Mouse (Mus musculus): ENCODE results near the gene Zfhx3.
"Not testable (repeated sequence)": the region's sequence is repeated elsewhere in the genome, so short reads cannot be mapped to it uniquely, and the experiment has no call there.

Gene Zfhx3

DNA sequence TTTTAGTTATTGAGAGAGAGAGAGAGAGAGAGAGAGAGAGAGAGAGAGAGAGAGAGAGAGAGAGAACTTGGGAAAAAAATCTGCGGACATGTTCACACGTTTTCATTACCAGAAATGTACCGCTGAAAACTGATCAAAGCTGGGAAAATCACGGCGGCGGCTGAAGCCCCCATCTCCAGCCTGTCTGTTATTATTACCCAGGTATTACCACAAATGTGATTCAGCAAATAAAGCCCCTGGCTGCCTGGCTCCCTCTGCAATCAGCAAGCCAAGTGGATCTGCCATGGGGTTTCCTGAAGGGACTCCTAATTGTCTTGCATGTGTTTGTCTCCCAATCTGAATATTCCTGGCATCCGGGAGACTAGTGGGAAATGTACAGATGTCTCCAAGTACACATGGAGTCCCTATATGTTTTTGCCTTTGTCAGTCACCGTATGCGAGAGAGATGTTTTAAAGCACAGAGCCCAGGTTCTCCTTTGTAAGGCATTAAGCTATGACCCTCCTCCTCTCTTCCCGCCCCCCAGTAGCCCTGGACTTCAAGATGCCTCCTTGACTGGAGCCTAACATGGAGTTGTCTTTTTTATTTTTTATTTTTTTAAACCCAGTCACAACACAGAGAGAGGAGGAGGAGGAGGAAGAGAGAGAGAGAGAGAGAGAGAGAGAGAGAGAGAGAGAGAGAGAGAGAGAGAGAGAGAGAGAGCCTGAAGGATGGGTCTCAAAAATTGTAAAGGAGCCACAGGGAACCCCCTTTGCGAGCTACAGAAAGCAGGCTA is at the start of gene Zfhx3:
Zfhx3 (plus strand) TSS at position 723 of the 773 bp plus-strand sequence.
- DNase-seq, result no peak

DNA sequence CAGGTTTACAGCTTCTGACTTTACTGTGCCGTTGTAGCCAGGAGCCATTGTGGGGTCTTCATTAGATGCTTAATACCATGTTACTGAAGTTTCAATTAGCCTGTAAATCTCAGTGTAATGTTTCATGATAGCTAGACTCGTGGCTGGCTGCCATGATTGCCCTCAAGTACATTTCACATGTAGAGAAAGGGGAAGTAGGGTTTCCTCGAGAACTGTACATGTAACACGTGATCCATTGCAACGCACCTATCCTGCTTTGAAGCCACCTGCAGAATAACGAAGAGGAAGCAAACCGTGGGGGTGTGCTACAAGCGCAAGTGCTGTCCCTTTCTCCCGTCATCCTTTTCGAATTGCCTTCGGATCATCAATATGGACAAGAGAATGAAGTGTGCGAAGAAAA is 23.5 kb upstream of the Zfhx3 start:
- DNase-seq, result no peak

DNA sequence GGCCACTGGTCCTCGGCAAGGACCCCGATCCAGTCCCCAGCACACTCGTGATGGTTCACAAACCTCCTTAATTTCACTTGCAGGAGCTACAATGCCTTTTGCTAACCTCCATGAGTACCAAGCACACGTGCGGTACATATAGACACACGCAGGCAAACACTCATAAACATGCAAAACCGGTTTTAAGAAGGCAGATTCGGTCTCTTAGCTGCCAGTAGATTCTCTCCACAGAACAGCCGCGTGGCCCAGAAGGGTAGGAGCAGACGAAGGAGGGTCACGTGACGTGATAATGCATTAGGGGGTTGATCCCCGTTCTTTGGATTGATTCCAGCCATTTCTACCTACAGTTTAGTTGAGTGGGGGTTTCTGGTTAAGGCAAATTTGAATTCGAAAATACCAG is 16.3 kb upstream of the Zfhx3 start:
- no peak for DNase-seq

DNA sequence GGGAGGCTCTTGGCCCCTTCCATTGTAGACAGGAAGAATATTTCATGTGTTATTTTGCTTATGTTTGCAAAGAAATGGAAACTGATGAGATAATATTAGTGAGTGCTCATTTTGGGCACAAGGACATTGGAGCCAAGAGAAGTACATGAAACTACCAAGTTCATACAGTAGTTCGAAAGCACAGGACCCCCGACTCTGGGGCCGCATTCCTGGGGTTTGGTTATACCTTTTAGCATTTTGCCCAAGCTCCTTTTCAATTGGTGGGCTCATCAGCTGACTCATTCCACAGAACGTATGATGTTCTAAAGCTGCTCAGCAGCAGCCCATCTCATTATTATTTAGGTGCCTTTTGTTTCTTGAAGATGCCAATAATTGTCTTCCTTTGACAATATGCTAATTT is 5.7 kb upstream of the Zfhx3 start:
- no peak for DNase-seq

DNA sequence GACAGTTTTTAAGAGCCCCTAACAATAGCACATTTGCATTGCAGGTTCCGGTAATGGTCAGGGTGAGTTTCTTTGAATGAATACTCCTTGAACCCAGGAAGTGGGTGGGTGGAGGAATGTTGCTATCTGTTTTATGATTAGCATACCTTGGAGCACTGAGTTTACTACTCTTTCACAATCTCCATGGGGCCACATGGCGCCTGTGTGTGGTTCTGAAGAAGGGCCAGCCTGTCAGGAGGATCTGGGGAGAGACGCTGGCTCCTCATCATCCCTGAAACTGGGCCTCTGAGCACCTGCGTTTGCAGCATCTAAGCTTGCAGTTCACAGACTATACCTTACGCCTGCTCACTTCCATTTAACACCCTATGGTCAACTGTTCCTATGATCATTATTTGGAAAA is 4.2 kb upstream of the Zfhx3 start:
- DNase-seq, result not testable (repeated sequence)

DNA sequence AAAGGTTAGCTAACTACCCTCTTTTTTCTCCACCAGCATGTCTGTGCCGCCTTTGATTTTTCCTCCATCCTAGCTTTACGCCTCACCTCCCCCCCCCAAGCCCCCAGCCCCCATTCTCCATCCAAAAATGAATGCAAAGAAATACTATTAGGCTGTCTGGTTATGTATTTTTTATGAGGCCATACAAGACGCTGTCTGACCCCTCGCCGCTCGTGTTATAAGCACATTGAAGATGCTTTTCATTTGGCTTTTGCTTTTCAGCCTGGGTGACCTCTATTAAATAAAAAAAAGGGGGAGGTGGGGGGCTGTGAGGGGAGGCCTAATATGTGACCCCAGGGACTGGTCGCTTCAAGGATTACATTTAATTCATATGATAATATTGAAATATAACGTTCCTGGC is 2.3 kb upstream of the Zfhx3 start:
- DNase-seq, result no peak

DNA sequence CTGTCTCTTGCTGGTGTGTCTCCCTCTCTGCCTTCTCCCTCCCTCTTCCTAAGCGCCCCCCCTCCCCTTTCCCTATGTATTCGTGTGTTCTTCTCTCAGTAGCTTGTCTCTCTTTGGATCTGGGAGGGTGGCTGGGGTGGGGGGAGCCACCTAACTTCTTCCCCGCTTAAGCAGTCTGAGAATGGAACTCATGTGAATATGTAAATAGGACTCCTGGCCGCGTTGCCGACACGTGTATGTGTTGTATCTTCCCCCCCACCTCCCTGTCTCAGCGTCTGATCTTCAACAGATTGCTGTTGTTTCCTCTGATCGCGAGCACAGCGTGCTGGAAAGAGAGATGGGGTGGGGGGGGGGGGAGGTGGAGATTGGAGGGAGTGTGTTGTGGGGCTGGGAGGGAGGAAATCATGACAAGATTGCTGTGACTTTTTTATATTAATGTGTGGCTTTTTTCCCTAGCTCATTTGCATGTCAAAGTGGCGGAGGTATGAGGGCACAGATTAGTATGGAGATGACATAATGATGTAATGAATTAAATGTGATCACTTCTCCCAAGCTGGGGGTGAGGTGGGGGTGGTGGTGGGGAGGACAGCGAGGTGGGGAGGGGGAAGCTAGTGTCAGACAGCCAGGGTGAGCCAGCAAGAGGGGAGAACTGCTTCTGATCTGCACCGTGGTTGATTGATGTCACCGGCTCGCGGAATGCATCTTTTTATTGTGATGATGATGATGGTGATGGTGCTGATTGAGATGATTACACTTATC is 487 bp downstream of the Zfhx3 start:
- DNase-seq, result no peak

DNA sequence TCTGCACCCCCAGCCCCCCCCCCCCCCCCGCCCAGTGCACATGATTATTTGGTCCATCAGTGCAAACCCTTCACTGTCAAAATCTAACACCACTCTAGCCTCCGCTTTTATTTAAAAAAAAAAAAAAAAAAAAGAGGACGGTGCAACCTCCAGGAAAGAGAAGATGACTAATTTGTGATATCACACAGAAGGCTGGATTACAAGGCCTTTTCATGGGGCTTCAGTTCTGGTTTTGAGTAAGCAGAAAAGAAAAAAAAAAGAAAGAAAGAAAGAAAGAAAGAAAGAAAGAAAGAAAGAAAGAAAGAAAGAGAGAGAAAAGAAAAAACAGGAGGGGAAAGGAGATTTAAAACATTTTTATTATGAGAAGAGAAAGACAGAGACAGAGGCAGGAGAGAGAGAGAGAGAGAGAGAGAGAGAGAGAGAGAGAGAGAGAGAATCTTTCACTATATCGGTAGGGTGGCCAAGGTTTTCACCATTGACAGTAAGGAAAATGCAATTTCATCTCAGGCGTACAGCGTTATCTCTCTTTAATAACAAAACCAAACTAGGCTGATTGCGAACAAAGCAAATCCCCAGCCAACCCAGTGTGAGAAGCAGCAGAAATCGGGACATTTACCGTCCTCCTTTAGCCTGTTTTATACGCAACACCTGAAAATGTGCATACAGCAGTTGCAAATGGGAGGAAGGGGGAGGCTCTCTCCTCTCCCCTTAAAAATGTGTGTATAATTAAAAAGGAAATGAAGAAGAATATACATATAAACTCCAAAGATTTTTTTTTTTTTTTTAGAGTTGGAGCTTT is 1.3 kb downstream of the Zfhx3 start:
- no peak for DNase-seq

DNA sequence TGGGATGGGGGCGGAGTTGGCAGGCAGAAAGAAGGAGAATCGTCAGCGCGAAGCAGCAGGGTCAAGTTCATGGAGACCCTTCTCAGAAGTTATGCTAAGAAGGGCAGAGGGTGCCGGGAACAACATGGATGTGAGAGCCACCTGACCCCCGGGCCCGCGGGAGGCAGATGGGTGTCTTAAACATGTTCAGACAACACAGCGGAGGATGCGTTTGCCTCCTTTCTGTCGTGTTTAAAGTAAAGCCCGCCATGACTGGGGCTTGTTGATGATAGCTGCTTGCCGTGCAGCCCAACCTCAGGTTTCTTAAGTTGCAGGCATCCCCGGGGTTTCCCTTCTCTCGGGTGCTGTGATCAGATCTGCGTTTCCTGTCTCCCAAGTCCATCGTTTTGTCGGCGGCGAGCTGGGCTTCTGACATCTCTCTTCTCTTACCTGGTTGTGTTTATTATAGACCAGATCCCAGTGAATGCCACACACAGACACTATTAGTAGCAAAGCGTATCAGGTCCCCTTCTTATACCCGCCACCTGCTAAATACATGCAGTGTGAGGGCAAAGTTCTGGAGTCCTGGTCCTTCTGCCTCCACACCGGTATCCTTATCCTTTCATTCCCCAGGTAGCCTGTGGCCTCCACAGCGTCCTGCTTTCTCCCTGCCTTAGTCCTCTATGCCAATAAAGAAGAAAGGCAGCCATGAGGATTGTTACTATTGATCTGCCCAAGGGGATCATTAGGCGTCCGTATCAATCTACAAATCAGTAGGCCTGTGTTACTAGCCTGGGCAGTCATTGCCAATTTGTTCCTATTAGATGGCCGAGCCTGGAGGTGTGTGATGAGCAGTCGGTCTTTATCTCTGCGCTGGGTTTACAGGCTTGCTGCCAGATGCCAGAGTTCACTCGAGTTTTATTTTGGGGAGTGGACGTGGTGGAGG is 2.5 kb downstream of the Zfhx3 start:
- no peak for DNase-seq

DNA sequence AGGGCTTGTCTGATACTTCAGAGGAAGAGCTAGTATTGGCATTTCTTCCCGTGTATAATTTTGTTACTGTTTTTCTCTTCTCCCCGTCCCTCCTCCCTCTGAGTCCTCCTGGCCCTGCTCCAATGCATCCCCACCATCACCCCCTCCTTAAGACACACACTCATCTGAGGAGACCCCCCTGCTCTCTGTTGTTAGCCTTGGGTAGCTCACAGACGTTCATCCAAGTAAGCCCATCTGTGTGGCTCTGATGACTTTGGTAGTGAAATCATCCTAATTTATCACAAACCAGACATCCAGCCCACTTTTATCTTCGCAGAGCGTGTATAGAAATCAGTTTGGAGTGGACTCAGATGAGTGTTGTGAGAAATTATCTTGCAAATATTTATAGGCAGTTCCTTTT is 4.4 kb downstream of the Zfhx3 start:
- no peak for DNase-seq

DNA sequence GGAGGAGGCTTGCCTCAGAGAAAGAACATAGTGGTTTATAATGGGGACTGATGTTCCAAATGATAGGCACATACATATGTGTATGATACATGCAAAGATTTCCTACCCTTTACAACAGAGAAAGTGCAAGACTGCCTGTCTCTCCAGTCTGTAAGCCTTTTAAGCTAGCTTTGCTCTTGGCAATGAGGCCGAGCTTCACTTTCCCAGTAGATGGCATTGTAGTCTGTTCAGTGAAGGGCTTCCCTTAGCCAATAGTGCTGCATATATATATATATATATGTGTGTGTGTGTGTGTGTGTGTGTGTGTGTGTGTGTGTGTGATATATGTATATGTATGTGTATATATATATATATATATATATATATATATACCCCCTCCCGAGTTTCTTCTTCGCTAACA is 13.4 kb downstream of the Zfhx3 start:
- no peak for DNase-seq

DNA sequence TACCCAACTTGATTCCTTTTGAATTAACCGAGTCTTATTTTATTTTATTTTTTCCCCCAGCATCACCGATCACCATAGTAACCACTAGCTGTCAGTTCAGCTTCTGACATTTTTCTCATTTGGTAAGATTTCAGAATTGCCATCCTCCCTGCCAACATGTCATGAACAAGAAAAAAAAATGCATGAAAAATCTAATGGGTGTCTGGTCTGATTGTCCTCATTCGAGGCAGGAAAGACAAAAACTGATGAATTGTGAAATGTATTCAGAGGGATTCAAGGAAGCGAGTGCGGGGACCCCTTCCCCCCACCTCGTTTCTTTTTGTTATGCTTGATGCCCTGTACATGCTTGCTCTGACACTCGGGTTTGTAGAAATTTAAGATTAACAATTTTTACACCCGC is 15.1 kb downstream of the Zfhx3 start:
- DNase-seq, result no peak

DNA sequence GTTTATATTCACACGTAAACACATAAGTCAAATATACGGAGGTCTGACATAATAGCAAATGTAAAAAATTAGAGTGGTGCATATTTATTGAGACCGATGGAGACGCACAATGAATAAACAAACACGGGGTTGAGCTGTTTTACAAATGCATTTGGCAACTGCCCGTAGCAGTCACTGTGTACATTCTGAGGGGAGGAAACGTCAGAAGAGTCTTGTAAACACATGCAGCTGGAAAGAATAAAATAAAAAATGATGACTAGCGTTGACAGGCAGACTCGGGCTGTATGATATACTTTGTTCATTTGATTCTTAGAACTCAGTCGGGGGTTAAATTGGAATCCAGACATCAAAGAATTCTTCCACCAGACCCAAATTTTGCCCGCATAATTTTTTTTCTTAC is 18.0 kb downstream of the Zfhx3 start:
- DNase-seq, result no peak

DNA sequence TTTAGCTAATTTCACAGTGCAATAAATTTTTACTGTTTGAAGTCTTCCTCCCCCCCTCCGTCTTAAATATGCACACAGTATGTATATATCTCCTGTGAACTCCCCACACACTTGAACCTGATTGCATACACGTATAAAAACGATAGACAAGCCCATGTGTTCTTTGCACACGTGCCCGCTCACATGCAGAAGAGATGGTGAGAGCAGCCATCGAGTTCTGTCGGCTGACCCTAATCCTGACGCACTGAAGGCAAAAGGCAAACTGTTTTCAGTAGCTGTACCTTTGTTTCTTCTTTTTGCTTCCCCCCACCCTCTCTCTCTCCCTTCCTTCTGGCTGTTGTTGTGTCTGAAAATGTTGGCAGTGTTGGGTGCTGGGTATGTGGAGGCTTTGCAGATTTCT is 18.4 kb downstream of the Zfhx3 start:
- DNase-seq, result no peak

DNA sequence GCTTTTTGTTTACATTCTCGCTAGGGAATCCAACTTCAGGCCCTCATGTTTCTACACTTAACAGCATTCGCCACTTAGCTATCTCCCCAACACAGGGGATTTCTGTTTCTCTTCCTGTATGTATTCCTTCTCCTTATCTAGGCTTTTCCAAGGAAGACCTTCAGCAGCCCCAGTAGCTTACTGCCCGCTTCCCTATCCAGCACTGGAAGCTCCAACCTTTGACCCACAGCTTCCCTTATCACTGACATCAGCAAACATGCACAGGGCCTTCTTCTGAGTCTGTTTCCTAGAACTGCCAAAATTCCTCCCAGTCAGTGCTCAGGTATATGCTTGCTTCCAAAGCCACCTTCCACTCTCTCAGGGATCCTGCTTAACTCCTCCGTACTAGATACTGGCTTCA is 29.8 kb downstream of the Zfhx3 start:
- DNase-seq, result no peak

DNA sequence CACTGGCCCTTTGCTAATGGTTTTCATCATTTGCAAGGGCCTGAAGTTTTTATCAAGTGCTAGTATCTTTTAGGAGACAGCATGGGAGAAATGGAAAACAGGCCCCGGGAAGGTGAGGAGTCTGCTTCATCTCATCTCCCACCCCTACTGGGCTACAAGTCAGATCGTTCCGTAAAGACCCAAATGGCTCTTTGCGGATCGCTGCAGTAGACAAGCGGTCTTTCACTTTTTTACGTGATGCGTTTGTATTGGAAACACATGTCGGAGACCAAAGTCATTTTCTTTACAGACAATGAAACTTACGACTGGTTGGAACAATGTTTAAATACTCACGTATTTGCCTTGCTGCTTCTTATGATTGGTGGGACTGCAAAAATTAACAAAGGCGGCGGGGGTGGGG is 32.0 kb downstream of the Zfhx3 start:
- no peak for DNase-seq

DNA sequence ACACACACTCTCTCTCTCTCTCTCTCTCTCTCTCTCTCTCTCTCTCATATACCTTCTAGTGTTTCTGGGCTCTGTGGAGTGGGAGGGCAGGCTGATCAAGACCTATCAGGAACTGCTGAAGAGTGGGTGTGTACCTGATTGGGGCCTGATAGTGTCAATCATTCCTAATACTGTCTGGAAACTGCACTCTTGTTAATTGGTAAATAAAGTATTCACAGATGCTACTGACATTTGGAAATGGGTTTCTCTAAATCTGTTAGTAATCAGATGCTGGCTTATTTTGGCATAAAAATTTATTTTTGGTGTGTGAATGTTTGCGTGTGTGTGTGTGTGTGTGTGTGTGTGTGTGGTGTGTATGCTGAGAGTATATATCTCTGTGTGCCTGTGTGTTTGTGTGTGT is 35.8 kb downstream of the Zfhx3 start:
- DNase-seq, result no peak

DNA sequence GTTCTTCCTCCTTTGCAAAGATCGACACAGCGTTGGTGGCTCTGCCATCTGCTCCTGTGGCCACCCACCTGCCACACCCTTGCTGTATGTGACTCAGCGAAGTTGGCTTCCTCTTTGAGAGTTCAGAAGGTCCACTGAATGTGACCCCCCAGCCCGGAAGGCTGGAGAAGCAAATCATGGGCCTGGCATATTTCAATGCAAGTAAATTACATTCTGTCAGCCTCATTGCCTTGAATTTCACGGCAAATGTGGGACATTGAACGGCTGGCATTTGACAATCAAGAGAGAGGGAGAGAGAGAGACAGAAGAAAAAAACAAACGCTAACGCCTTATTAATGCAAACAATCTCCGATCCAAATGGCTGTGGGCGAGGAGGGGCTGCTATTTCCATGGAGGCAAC is 38.2 kb downstream of the Zfhx3 start:
- DNase-seq, result peak; percentile 33

DNA sequence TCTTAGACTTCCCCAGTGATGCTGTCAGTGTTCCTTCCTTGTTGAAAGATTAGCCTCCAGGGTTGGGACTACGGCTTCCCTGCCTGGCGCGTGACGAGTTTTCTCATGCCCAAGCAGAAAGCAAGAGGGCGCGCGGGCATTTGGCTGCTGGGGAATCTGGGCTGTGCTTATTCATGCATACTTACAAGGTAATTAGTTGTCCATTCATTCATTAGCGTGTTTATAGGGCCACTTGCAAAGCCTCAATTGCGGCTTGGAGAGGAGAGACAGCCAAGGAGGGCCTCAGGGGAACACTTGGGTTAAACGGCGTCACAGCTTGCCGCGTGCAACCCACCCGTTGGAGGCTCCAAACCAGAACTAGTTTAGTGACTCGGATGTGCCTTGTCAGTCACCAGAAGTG is 44.2 kb downstream of the Zfhx3 start:
- no peak for DNase-seq

DNA sequence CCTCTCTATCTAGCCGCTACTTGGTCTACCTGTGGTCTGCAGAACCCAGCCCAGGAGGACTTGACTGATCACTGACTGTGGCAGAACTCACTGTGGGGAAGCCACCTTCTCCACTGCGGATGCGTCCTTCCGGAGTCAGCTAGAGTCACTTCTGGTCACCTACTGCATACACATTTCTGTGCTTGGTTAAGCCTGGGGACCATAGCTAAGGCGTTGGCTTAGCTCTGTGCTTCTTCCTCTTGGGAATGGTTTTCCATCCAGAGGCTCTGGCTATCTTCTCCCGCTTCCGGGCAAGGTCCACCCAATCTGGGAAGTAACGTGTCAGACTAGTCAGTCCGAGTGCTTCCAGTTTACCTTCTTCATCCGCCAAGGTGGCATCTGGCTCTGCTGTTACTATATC is 56.4 kb downstream of the Zfhx3 start:
- no peak for DNase-seq

DNA sequence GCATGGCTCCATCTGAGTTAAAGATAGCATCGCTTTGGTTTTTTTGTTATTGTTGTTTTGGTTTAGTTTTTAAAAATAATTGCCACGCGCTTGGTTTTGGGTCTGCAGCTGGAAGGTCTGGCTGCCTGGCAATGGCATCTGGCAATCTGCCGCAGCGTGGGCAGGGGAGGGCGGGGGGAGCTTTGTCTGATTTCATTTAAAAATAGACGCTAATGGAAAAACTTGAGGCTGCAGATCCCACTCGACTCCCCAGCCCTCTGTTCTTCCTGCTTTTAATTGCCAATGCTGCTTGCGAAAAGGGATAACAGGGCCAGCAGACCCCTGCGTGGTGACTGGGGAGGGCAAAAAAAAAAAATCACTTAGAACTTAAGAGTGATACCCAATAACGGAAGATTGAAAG is 69.1 kb downstream of the Zfhx3 start:
- DNase-seq, result no peak

DNA sequence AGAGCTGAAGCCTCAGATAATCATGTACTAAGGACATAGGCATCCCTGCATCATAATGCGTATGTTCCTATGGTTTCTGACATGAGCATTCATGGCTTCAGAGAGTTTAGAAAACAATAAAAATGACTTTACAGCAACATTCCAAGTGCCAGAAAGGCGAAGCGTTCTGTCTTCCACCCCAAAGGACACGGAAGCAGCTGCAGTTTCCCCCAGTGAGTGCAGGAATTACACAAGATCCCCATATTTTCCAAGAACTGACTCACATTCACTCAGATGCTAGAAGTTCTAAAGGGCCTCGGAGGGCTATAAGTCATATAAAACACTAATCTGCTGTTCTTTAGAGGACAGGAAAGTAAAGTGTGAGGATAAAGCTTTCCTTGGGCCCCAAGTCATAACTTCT is 75.3 kb downstream of the Zfhx3 start:
- no peak for DNase-seq

DNA sequence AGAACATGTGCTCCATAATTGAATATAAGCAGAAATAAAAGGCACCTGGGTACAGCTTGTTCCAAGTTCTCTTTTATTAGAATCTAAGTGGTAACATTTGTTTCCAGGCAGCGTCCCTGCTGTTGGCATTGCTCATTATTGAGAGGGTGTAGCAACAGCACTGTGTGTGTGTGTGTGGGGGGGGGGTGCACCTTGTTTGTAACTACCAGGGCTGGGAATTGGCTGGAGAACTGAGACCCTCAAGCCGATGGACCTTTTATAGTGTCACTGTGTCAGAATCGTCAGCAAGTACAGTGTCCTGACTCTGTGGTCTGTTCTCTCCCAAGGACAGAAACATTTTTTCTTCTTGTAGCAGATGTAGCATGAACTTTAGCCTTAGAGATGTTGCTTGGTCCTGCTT is 77.2 kb downstream of the Zfhx3 start:
- DNase-seq, result no peak
